Mouse (Mus musculus): ENCODE data around the gene Csrp2.

Gene Csrp2

GRCm38 (mm10) chr10:110931913-110932560, 12.4 kb downstream of the Csrp2 start:
- DNase-seq: peak; percentile 79

- no peak for DNase-seq
Observed at GRCm38 (mm10) chr10:110933584-110933983, 14.0 kb downstream of the Csrp2 start.

GRCm38 (mm10) chr10:110935081-110935480, 15.5 kb downstream of the Csrp2 start:
- DNase-seq: no peak

DNA sequence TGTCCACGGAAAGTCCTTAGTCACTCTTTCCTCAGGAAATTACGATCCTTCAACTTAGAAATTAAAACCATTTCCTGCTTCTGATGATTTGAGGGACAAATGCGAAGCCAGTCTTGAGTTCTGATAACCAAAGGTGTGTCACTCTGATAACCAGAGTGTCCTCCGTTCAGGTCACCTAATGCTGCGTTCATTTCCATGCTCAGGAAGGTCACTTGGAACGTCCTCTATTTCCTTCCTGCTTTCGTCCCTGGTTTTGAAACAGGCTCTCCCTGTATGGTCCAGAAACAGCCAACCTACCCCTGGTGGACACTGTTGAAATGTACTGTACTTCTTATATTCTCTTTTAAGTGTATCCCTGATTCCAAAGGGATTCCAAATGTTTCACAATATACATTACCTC, 16.1 kb downstream of the Csrp2 start:
- no peak for DNase-seq

DNA sequence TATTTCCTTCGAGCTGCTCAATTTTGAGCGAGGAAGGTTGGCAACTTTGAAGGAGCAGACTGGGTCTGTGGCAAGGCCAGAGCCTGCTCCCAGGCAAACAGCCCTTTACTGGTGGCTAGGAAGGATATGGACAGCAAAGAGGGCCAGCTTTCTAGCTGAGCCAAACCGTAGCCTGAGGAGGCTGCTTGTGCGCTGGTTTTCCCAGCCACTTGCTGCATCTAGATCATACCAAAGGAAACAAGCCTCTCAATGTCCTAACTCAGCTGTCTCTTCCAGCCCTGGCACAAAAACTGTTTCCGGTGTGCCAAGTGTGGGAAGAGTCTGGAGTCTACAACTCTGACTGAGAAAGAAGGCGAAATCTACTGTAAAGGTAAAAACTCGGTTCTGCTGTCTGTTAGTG, 18.8 kb downstream of the Csrp2 start:
- no peak for DNase-seq

DNA sequence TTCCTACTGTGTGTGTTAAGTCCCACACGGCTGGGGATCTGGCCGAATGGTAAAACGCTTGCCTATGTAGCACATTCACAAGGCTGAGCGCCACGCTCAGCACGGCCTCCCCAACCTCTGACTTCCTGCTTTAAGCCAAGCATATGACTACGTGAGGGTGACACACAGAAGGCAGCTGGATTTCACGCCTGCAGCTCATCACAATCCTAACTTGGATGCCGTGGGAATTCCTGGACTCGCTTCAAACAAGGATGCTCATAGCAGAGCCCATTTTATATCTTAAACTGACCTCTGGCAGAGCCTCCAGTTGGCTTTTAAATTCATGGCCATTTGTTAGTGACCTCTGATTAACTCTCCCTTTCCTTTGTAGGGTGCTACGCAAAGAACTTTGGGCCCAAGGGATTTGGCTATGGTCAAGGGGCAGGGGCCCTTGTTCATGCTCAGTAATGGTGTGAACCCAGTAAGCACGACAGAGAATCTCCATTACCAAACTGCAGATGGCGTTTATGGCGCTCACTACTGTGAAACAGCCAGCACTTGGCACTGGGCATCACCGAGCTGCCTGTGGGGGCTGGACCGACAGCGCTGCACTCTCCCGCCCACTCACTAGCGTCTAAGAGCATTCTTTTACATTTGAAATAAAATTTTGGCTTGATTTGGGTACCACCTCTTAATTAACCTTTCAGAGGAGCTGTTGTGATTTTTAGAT, 19.4 kb downstream of the Csrp2 start:
- DNase-seq: no peak

DNA sequence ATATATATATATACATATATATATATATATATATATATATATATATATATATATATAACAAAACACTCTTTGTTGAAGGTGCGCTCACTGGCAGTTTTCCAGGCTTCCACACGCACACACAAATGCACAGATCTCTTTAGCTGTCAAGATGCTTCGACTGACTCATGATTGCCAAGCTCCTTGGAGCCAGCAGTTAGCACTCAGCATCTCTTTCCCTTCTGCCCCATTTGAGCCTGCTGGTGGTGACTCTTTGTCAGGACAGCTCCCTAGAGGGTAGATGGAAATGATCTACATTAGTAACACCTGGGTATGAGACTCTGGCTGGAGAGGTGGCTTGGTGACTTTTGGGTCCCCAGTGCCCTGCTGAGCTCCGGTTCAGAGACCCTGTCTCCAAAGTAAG, 20.1 kb downstream of the Csrp2 start:
- DNase-seq: no peak

- no peak for DNase-seq
Observed at GRCm38 (mm10) chr10:110940740-110941398, 21.3 kb downstream of the Csrp2 start.

- no peak for DNase-seq
Observed at GRCm38 (mm10) chr10:110941968-110942367, 22.4 kb downstream of the Csrp2 start.

DNA sequence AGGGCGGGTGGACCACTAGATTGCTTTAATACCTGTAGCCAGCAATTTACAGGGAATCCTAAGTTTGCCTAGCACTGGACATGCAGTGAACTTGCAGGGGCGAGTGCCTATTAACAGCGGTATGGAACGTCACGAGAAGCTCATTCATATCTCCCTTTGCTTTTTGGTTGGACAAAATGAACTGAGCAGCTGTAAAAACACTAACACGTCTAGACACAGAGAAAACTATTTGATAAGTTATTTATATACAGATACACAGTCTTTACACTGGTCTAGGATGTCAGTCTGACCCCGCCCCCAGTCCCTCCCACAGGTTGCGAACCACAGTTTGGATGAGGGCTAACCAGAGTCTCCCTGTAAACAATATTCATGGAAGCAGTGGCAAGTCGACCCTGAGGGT, 23.2 kb downstream of the Csrp2 start:
- no peak for DNase-seq

- no peak for DNase-seq
Observed at GRCm38 (mm10) chr10:110944175-110944574, 24.6 kb downstream of the Csrp2 start.

DNA sequence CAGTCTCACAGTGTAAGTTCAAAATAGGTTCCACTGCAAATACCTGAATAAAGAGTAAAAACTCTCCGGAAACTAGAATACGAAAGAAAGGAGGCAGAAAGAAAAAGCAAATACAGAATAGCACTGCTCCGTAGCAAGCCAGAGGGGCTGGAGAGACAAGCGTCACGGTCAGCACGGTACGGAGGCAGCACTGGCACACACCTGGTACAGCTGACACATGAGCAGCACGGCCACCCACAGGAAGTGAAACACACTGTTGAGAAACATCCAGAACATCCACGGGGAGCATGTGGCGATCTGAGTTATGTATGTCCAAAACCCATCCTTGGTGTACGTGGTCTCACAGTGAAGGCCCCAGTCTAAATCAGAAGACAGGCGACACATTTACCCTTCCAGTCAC, 26.4 kb downstream of the Csrp2 start:
- DNase-seq: no peak

DNA sequence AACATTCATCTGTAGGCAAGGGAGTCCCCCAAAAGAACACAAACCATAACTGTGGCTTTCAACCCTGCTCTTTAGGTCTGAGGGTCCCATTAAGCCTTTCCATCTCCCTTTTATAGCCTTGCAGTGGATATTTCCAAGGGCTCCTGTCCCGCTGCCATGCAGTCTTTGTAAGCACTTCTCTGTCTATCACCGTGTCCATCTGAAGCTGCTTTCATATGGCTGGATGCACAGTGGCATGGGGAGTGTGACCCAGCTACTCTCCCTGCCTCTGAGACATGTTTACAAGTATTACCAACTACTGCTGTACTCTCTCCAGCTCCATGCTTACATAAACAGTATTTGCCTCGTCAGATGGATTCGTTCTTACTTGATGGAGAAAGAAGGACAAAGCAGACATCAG, 28.0 kb downstream of the Csrp2 start:
- no peak for DNase-seq

GRCm38 (mm10) chr10:110951112-110951511, 31.5 kb downstream of the Csrp2 start:
- DNase-seq: no peak

GRCm38 (mm10) chr10:110951748-110952147, 32.2 kb downstream of the Csrp2 start:
- DNase-seq: no peak

- DNase-seq: no peak
Observed at GRCm38 (mm10) chr10:110952271-110952670, 32.7 kb downstream of the Csrp2 start.

- no peak for DNase-seq
Observed at GRCm38 (mm10) chr10:110952937-110953451, 33.4 kb downstream of the Csrp2 start.

- DNase-seq: no peak
Observed at GRCm38 (mm10) chr10:110958879-110959278, 39.3 kb downstream of the Csrp2 start.

- DNase-seq: no peak
Observed at GRCm38 (mm10) chr10:110959781-110960180, 40.2 kb downstream of the Csrp2 start.

GRCm38 (mm10) chr10:110960841-110961240, 41.3 kb downstream of the Csrp2 start:
- DNase-seq: no peak

- no peak for DNase-seq
Observed at GRCm38 (mm10) chr10:110962172-110962571, 42.6 kb downstream of the Csrp2 start.

GRCm38 (mm10) chr10:110971044-110971443, 51.5 kb downstream of the Csrp2 start:
- DNase-seq: no peak

DNA sequence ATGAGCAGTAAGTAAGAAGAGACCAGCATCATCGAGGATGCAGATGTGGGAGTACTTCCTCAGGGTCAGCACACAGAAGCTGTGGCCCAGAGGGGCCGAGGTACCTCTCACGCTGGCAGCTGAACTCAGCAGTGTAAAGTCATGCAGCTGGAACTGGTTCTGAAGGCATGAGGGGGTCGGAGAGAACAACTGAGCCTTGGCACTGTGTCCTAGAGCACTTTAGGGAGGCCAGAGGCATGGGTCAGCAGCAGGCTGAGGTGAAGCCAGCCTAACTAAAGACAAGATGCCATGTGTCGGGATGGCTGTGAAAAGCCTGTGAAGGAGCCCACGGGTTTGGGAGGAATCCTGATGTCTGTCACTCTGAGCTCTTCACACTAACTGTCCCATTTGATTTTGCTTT, 51.9 kb downstream of the Csrp2 start:
- no peak for DNase-seq

DNA sequence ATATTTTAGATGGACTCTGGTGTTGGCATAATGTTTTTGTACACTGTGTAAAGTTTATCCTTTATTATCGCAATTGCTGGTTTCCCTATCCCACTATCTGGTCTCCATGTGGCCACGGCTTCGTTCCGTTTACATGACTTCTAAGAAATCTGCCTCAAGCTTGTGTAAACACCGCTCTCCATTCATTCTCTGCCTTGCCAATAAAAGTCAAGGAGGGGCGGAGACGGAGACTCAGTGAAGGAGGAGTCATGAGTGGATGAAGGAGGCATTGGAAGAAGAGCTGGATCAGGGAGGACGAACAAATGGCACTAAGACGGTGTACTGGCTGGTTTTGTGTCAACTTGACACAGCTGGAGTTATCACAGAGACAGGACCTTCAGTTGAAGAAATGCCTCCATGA, 52.4 kb downstream of the Csrp2 start:
- no peak for DNase-seq
